Mouse (Mus musculus) B cell, adult 62 days (primary cell): Measurements from ENCODE around the gene Lrrc30. TPM values are rescaled to one million over a fixed set of nuclear protein-coding genes. Genes with fewer than 3 reads are reported as not detected.

ENCODE experiments used
- total RNA-seq: library from RNA; stranded (reverse); gene quantifications from 4 replicates; pipeline ENCODE4 v1.2.4, GENCODE M21; 2023

Lrrc30 gene
- not detected in 4 replicates for total RNA-seq

GRCm38 (mm10) chr17:67632676-67633339 lies at the start of gene Lrrc30:
Gene Lrrc30, minus strand, starts transcription at chr17:67632723.

Other genes starting within 250 kb of the Lrrc30 start
- not detected in 4 replicates for gene Lama1, start 64.5 kb upstream of the Lrrc30 start, total RNA-seq